In genomic region chr10:127033301-127033741, GRCm38 (mm10) we compare ENCODE assay signal across 16 mouse cellular contexts.
A peak's percentile ranks its signal among the peaks of the same experiment; 100 is the strongest.
DNase-seq lines count a peak whose midpoint lies in the region.
"Had no signal": no experiment of that assay in that cellular context is flagged by ENCODE, and none has a peak within 500 bp of the region (broad histone marks: within the 10 kb centered on the region; RNA-seq: fewer than 3 reads in every experiment).

No protein-coding gene starts in this region.

- peak; percentile 62 for DNase-seq in kidney, adult 18-20 months
- DNase-seq in kidney, adult 8-10 months = peak; percentile 75 to 83
- peak; percentile 54 for DNase-seq in kidney, postnatal 10 days
- DNase-seq in yolk sac, embryonic 10.5 days (ENCODE audit: low spot score) = peak; percentile 55
- DNase-seq in cerebellum, postnatal 4 days (ENCODE audit: low spot score in 2 of 2) = no peak
- DNase-seq in Muller cell, postnatal 12 days (ENCODE audit: inconsistent ontology term) = no peak
- DNase-seq: adrenal gland, adult 8-10 months; B cell, adult 2 months; cerebellum, adult 2 months; cerebellum, postnatal 14 days; gastrocnemius, postnatal 14 days; heart, adult 18-20 months; heart, postnatal 4 days; right cerebral cortex, postnatal 4 days; thymus, adult 18-20 months; thymus, postnatal 25 days had no signal

Comparison
In these comparisons a context has a peak if more than half of its experiments do, and no peak if none do; other contexts are left out.
1. DNase-seq: peak in kidney, adult 18-20 months (single experiment), kidney, adult 8-10 months (2 of 2), kidney, postnatal 10 days (single experiment) and yolk sac, embryonic 10.5 days (single experiment); none in cerebellum, postnatal 4 days (0 of 2) and Muller cell, postnatal 12 days (single experiment).